Mouse (Mus musculus) adrenal gland, adult 2 months (tissue): Measurements from ENCODE around the gene Slc34a1. TPM values are rescaled to one million over a fixed set of nuclear protein-coding genes. Genes with fewer than 3 reads are reported as not detected.

Experiments
- microRNA-seq, 2 experiments: library from miRNA; unstranded; fragments of <30 nt; microRNA quantifications; one replicate each; pipeline ENCODE4 v1.2.0; 2021
- polyA plus RNA-seq: library from polyadenylated mRNA; depleted of rRNA; stranded (reverse); fragments of >200 nt; gene quantifications from 2 replicates; pipeline ENCODE4 v1.2.3, GENCODE M21; 2012; rRNA removed
- total RNA-seq, 2 experiments: library from RNA; stranded (reverse); gene quantifications; 2 replicates each; pipeline ENCODE4 v1.2.3; 2021

The Slc34a1 gene
- total and polyA plus RNA-seq, 3 experiments = 1.3 TPM; not detected in 2

Small RNA genes lying within 50 kb of the gene (microRNA-seq; reads per million reads assigned to microRNA genes)
- gene Mir6943 = 1.2 to 2.0 reads per million in 2 experiments

Other genes with a start within 250 kb of the Slc34a1 start
- 10 to 100 TPM; 29.4 to 41.2 TPM for gene Fgfr4, start 245.5 kb upstream of the Slc34a1 start, total RNA-seq
- gene Fgfr4, start 245.5 kb upstream of the Slc34a1 start, polyA plus RNA-seq = 46.5 and 82.7 TPM in 2 replicates
- 10 to 100 TPM; 76.6 to 96.6 TPM for gene Nsd1, start 188.4 kb upstream of the Slc34a1 start, total RNA-seq
- gene Nsd1, start 188.4 kb upstream of the Slc34a1 start, polyA plus RNA-seq = 10.6 and 13.9 TPM in 2 replicates
- gene Prelid1, start 77.7 kb upstream of the Slc34a1 start, total RNA-seq = 100 to 1,000 TPM; 160 to 164 TPM
- gene Prelid1, start 77.7 kb upstream of the Slc34a1 start, polyA plus RNA-seq = 279 and 328 TPM in 2 replicates
- 10 to 100 TPM; 39.3 to 70.0 TPM for gene Rab24, start 76.2 kb upstream of the Slc34a1 start, total RNA-seq
- 91.7 and 105 TPM in 2 replicates for gene Rab24, start 76.2 kb upstream of the Slc34a1 start, polyA plus RNA-seq
- gene Mxd3, start 68.4 kb upstream of the Slc34a1 start, total RNA-seq = 1 to 10 TPM; 1.2 to 1.7 TPM
- 5.5 and 6.4 TPM in 2 replicates for gene Mxd3, start 68.4 kb upstream of the Slc34a1 start, polyA plus RNA-seq
- 100 to 1,000 TPM; 111 to 119 TPM for gene Lman2, start 35.4 kb upstream of the Slc34a1 start, total RNA-seq
- 90.6 and 113 TPM in 2 replicates for gene Lman2, start 35.4 kb upstream of the Slc34a1 start, polyA plus RNA-seq
- under 1 TPM; 0.55 to 0.86 TPM for gene Rgs14, start 28.5 kb upstream of the Slc34a1 start, total RNA-seq
- gene Rgs14, start 28.5 kb upstream of the Slc34a1 start, polyA plus RNA-seq = 1.3 and 1.7 TPM in 2 replicates
- gene Pfn3, start 17.0 kb downstream of the Slc34a1 start, total RNA-seq = not detected
- not detected in 2 replicates for gene Pfn3, start 17.0 kb downstream of the Slc34a1 start, polyA plus RNA-seq
- 1 to 10 TPM in 1 of 2 experiments, not detected in 1; 1.5 TPM for gene F12, start 28.6 kb downstream of the Slc34a1 start, total RNA-seq
- 0.10 and 0.34 TPM in 2 replicates for gene F12, start 28.6 kb downstream of the Slc34a1 start, polyA plus RNA-seq
- gene Grk6, start 46.9 kb downstream of the Slc34a1 start, total RNA-seq = 10 to 100 TPM; 28.4 to 36.5 TPM
- 48.5 and 70.5 TPM in 2 replicates for gene Grk6, start 46.9 kb downstream of the Slc34a1 start, polyA plus RNA-seq
- gene Prr7, start 66.1 kb downstream of the Slc34a1 start, total RNA-seq = 1 to 10 TPM; 1.5 to 4.1 TPM
- gene Prr7, start 66.1 kb downstream of the Slc34a1 start, polyA plus RNA-seq = 59.0 and 66.3 TPM in 2 replicates
- 10 to 100 TPM; 12.6 to 25.9 TPM for gene Dbn1, start 89.9 kb downstream of the Slc34a1 start, total RNA-seq
- 41.5 and 44.1 TPM in 2 replicates for gene Dbn1, start 89.9 kb downstream of the Slc34a1 start, polyA plus RNA-seq
- 10 to 100 TPM; 15.2 to 19.5 TPM for gene Pdlim7, start 115.5 kb downstream of the Slc34a1 start, total RNA-seq
- 45.2 and 52.4 TPM in 2 replicates for gene Pdlim7, start 115.5 kb downstream of the Slc34a1 start, polyA plus RNA-seq
- gene Dok3, start 131.1 kb downstream of the Slc34a1 start, total RNA-seq = 1 to 10 TPM; 3.8 to 4.9 TPM
- 11.8 and 13.9 TPM in 2 replicates for gene Dok3, start 131.1 kb downstream of the Slc34a1 start, polyA plus RNA-seq
- 10 to 100 TPM; 44.6 to 53.4 TPM for gene Ddx41, start 138.5 kb downstream of the Slc34a1 start, total RNA-seq
- gene Ddx41, start 138.5 kb downstream of the Slc34a1 start, polyA plus RNA-seq = 56.6 and 57.3 TPM in 2 replicates
- gene Fam193b, start 172.9 kb downstream of the Slc34a1 start, total RNA-seq = 10 to 100 TPM; 32.0 to 41.2 TPM
- 99.6 and 110 TPM in 2 replicates for gene Fam193b, start 172.9 kb downstream of the Slc34a1 start, polyA plus RNA-seq
- gene Tmed9, start 175.5 kb downstream of the Slc34a1 start, total RNA-seq = 100 to 1,000 TPM; 127 to 184 TPM
- 54.9 and 71.9 TPM in 2 replicates for gene Tmed9, start 175.5 kb downstream of the Slc34a1 start, polyA plus RNA-seq
- 10 to 100 TPM; 13.0 to 13.7 TPM for gene B4galt7, start 201.7 kb downstream of the Slc34a1 start, total RNA-seq
- 20.9 and 22.7 TPM in 2 replicates for gene B4galt7, start 201.7 kb downstream of the Slc34a1 start, polyA plus RNA-seq
- gene Caml, start 224.8 kb downstream of the Slc34a1 start, total RNA-seq = 10 to 100 TPM; 30.9 to 32.4 TPM
- gene Caml, start 224.8 kb downstream of the Slc34a1 start, polyA plus RNA-seq = 12.9 and 13.2 TPM in 2 replicates
- 10 to 100 TPM; 33.6 to 40.4 TPM for gene Ddx46, start 236.8 kb downstream of the Slc34a1 start, total RNA-seq
- 6.8 and 9.1 TPM in 2 replicates for gene Ddx46, start 236.8 kb downstream of the Slc34a1 start, polyA plus RNA-seq